Mouse (Mus musculus) heart, adult 2 months (tissue): ENCODE results near the gene Flnc. TPM values are rescaled to one million over a fixed set of nuclear protein-coding genes. Genes with fewer than 3 reads are reported as not detected.
A peak's percentile ranks its signal among the peaks of the same experiment; 100 is the strongest.

Experiments
- DNase-seq, 2 experiments: peaks; one replicate each; pipeline ENCODE4 v3.0.0; 2021
- H3K27ac ChIP-seq: fragments of 200-600 bp; 2 replicates; pipeline ENCODE4 v1.8.1; 2022
- H3K27me3 ChIP-seq: fragments of 200-500 bp; 2 replicates; pipeline ENCODE4 v1.6.1; 2012; ENCODE audit warnings: mild to moderate bottlenecking, low read length, inconsistent platforms, mixed read lengths; ENCODE audit not compliant: control insufficient read depth, insufficient read depth
- H3K36me3 ChIP-seq: fragments of 200-500 bp; 2 replicates; pipeline ENCODE4 v1.6.1; 2012; ENCODE audit warnings: low read length, inconsistent platforms; ENCODE audit not compliant: control insufficient read depth, insufficient read depth
- H3K4me1 ChIP-seq: fragments of 200-500 bp; 2 replicates; pipeline ENCODE4 v1.6.1; 2011; ENCODE audit warnings: low read length; ENCODE audit not compliant: control insufficient read depth, insufficient read depth
- H3K4me3 ChIP-seq: fragments of 200-600 bp; 2 replicates; pipeline ENCODE4 v1.8.1; 2022
- H3K79me2 ChIP-seq: fragments of 200-500 bp; replicated peaks from 2 replicates; pipeline ENCODE4 v1.6.1; 2012; ENCODE audit warnings: mild to moderate bottlenecking, inconsistent platforms, low read length, moderate library complexity, mixed read lengths; ENCODE audit not compliant: control insufficient read depth, insufficient read depth
- H3K9ac ChIP-seq: fragments of 200-500 bp; 2 replicates; pipeline ENCODE4 v1.6.1; 2012; ENCODE audit warnings: low read depth, mild to moderate bottlenecking, control low read depth, inconsistent platforms, low read length, mixed read lengths
- CTCF ChIP-seq: fragments of 200-600 bp; IDR thresholded peaks from 2 replicates; pipeline ENCODE4 v1.8.1; 2022; ENCODE audit warnings: antibody characterized with exemption, mild to moderate bottlenecking, moderate library complexity
- EP300 ChIP-seq: fragments of 200-500 bp; IDR thresholded peaks from 2 replicates; pipeline ENCODE4 v1.6.1; 2011; ENCODE audit warnings: low read depth, low read length, control low read depth; ENCODE audit not compliant: insufficient read depth
- POLR2A ChIP-seq: fragments of 200-500 bp; IDR thresholded peaks from 2 replicates; pipeline ENCODE4 v1.6.1; 2011; ENCODE audit warnings: mild to moderate bottlenecking, low read depth, low read length, control low read depth; ENCODE audit not compliant: insufficient read depth
- WGBS: fragments of 180-500 bp; shearing (Covaris S2); methylation state at CpG from one replicate; pipeline ENCODE4 v1.1.7; 2018; 5-methylcytosine and 5-hydroxymethylcytosine counted together
- intact Hi-C: fragments of 180-260 bp; cut with DNase I; formaldehyde crosslinking; loops from one replicate; pipeline ENCODE4 v1.15.1; 2025
- polyA plus RNA-seq: library from polyadenylated mRNA; depleted of rRNA; stranded (reverse); fragments of >200 nt; gene quantifications from 2 replicates; pipeline ENCODE4 v1.2.3, GENCODE M21; 2012
- total RNA-seq, 2 experiments: library from RNA; stranded (reverse); gene quantifications; 2 replicates each; pipeline ENCODE4 v1.2.3; 2021

Gene Flnc
- total and polyA plus RNA-seq, 3 experiments, result 56.0 to 222 (median 192) TPM

- Histone ChIP-seq H3K36me3 (no peaks in the 10 kb centered on the region), H3K4me3 (peak within 1 kb of the TSS; percentile 94), H3K4me1 (no peaks in the 10 kb centered on the region; the same call in 1 of the 2 replicates), H3K79me2 (no peaks in the 10 kb centered on the region), H3K27me3 (no peaks in the 10 kb centered on the region), H3K27ac (peak within 1 kb of the TSS; percentile 68), H3K9ac (peak within 1 kb of the TSS; percentile 69)
- intact Hi-C loops, result loop anchor here (2.0 kb wide), 1 partner anchor 23 kb away; no protein-coding TSS in a partner anchor
- TF ChIP-seq CTCF, result no peak
- TF ChIP-seq POLR2A, result 0 out of 2 replicates have a peak, but pooled peaks have one; percentile 50
- TF ChIP-seq EP300, result no peak
- DNase-seq, result peak; percentile 89 to 91
- under 1% methylated on average over 39 of the region's 39 CpGs for WGBS
Observed at GRCm38 (mm10) chr6:29467583-29468354, 34.7 kb downstream of the Flnc start, which contains the start of gene Atp6v1f. TSS of gene Atp6v1f (plus strand) at chr6:29467718.

GRCm38 (mm10) chr6:29468851-29469250, 35.8 kb downstream of the Flnc start:
- Histone ChIP-seq H3K4me1 (no peaks in the 10 kb centered on the region; the same call in 1 of the 2 replicates), H3K36me3 (no peaks in the 10 kb centered on the region), H3K4me3 (no peak overlapping the region), H3K27ac (no peak overlapping the region), H3K27me3 (no peaks in the 10 kb centered on the region), H3K79me2 (no peaks in the 10 kb centered on the region), H3K9ac (no peak overlapping the region)
- intact Hi-C loops, result no loop called here
- TF ChIP-seq EP300 (no peak), CTCF (no peak), POLR2A (no peak)
- no peak for DNase-seq
- 87% methylated on average over 3 of the region's 3 CpGs for WGBS

GRCm38 (mm10) chr6:29471137-29471536, 38.1 kb downstream of the Flnc start, which contains the start of gene Atp6v1fnb:
TSS of gene Atp6v1fnb (plus strand) at chr6:29471437.
- no peaks in the 10 kb centered on the region for H3K79me2 ChIP-seq
- 94% methylated on average over 4 of the region's 4 CpGs for WGBS
- DNase-seq, result no peak
- no peak within 1 kb of the TSS for H3K27ac ChIP-seq
- H3K9ac ChIP-seq, result no peak within 1 kb of the TSS
- H3K4me3 ChIP-seq, result no peak within 1 kb of the TSS
- intact Hi-C loops, result loop anchor here (5.0 kb wide), 2 partner anchors 124 to 136 kb away; partner anchors contain the start of genes Calu and Tnpo3
- TF ChIP-seq POLR2A (no peak), CTCF (no peak), EP300 (no peak)
- H3K4me1 ChIP-seq, result no peaks in the 10 kb centered on the region; the same call in 1 of the 2 replicates
- no peaks in the 10 kb centered on the region for H3K36me3 ChIP-seq
- no peaks in the 10 kb centered on the region for H3K27me3 ChIP-seq

- Histone ChIP-seq H3K27me3 (no peaks in the 10 kb centered on the region), H3K27ac (no peak overlapping the region), H3K36me3 (no peaks in the 10 kb centered on the region), H3K9ac (0 out of 2 replicates have a peak overlapping the region, but pooled peaks have one; percentile 6), H3K4me1 (no peaks in the 10 kb centered on the region), H3K4me3 (peak overlapping the region; percentile 44), H3K79me2 (no peaks in the 10 kb centered on the region)
- intact Hi-C loops, result loop anchor here (5.0 kb wide), 2 partner anchors 127 to 133 kb away; partner anchors contain the start of genes Calu and Tnpo3
- TF ChIP-seq CTCF, result no peak
- no peak for TF ChIP-seq EP300
- TF ChIP-seq POLR2A, result no peak
- WGBS, result 8% methylated on average over 33 of the region's 33 CpGs
- peak; percentile 79 to 81 for DNase-seq
Observed at GRCm38 (mm10) chr6:29473941-29474691, 41.1 kb downstream of the Flnc start.

- Histone ChIP-seq H3K27me3 (no peaks in the 10 kb centered on the region), H3K27ac (no peak overlapping the region), H3K36me3 (no peaks in the 10 kb centered on the region), H3K4me1 (no peaks in the 10 kb centered on the region), H3K4me3 (no peak overlapping the region), H3K9ac (no peak overlapping the region), H3K79me2 (no peaks in the 10 kb centered on the region)
- WGBS, result 65% methylated on average over 2 of the region's 2 CpGs
- DNase-seq, result no peak
- TF ChIP-seq CTCF (no peak), EP300 (no peak), POLR2A (no peak)
- intact Hi-C loops, result loop anchor here (5.0 kb wide), 2 partner anchors 127 to 133 kb away; partner anchors contain the start of genes Calu and Tnpo3
Observed at GRCm38 (mm10) chr6:29474736-29475135, 41.7 kb downstream of the Flnc start.
